Mouse (Mus musculus) brown adipose tissue, adult 24 weeks (tissue): Measurements from ENCODE around the gene Megf9. TPM values are rescaled to one million over a fixed set of nuclear protein-coding genes. Genes with fewer than 3 reads are reported as not detected.

Experiments
- H3K27ac ChIP-seq: fragments of 200-500 bp; replicated peaks from 2 replicates; pipeline ENCODE4 v1.5.1; 2012; ENCODE audit warnings: low read depth, mild to moderate bottlenecking, low read length
- H3K4me1 ChIP-seq: fragments of 200-500 bp; 2 replicates; pipeline ENCODE4 v1.6.1; 2012; ENCODE audit warnings: low read length, mixed read lengths; ENCODE audit not compliant: control insufficient read depth, insufficient read depth, insufficient read length
- H3K4me3 ChIP-seq: fragments of 200-500 bp; 2 replicates; pipeline ENCODE4 v1.5.1; 2012; ENCODE audit warnings: low read depth, mild to moderate bottlenecking, low read length, moderate library complexity; ENCODE audit not compliant: insufficient read depth
- polyA plus RNA-seq: library from polyadenylated mRNA; stranded (reverse); fragments of >200 nt; gene quantifications from 2 replicates; pipeline ENCODE4 v1.2.4, GENCODE M21; 2012; ENCODE audit not compliant: missing spikeins, insufficient read depth, insufficient read length

Gene Megf9
- polyA plus RNA-seq, 1 experiment, result 26.1 TPM

DNA sequence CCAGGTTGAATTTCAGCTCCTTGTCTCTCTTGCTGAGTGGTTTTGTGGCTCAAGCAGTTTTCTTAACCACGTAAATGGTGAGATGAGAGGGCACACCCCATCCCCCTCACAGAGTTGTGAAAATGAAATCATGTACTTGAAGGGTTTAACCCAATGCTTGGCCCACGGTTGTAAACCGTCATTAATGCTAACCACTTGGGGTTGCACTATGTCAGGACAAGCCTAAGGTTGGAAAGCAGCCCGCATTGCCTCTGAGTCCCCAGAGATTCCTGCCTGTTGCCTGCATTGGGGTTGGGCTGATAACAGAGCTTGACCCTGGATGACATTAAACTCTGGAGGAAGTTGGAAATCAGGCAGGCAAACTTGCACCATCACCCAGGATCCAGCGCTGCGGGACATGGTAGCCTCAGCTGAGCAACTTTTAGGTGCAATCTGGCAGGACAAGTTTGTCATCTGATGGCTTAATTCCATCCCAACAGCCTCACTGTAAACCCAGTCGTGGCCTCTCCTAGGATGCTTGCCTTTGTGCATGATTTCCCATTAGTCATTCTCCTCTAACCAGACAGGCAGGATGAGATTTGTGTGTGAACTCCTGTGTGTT is 1.0 kb upstream of the Megf9 start:
- H3K4me1 ChIP-seq, result peaks cover 7% of the 10 kb centered on the region
- H3K4me3 ChIP-seq, result peak overlapping the region; percentile 79
- H3K27ac ChIP-seq, result peak overlapping the region; percentile 89

DNA sequence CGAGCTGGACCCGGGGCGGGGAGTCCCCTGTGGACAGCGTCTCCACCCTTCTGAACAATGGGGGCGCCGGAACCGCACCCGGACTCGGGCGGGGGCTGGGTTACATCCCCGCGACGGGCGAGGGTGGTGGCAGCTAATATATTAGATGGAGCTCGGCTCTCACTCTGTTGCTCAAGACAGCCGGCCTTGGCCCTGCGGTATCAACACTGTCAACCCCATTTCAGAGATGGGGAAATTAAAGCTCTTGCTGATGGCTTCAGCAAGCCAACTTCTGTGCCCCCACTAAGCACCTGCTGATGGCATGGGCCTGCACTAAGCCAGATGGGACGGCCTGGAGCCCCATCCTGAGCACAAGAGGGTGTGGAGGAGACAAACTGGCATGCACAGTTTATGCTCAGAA is 494 bp upstream of the Megf9 start:
- Histone ChIP-seq H3K27ac (peak overlapping the region; percentile 89), H3K4me1 (peaks cover 7% of the 10 kb centered on the region), H3K4me3 (peak overlapping the region; percentile 79)

- H3K4me3 ChIP-seq, result peak overlapping the region; percentile 90
- H3K4me1 ChIP-seq, result peaks cover 9% of the 10 kb centered on the region
- peak overlapping the region; percentile 71 for H3K27ac ChIP-seq
Observed at GRCm38 (mm10) chr4:70534078-70534890, 511 bp downstream of the Megf9 start.

DNA sequence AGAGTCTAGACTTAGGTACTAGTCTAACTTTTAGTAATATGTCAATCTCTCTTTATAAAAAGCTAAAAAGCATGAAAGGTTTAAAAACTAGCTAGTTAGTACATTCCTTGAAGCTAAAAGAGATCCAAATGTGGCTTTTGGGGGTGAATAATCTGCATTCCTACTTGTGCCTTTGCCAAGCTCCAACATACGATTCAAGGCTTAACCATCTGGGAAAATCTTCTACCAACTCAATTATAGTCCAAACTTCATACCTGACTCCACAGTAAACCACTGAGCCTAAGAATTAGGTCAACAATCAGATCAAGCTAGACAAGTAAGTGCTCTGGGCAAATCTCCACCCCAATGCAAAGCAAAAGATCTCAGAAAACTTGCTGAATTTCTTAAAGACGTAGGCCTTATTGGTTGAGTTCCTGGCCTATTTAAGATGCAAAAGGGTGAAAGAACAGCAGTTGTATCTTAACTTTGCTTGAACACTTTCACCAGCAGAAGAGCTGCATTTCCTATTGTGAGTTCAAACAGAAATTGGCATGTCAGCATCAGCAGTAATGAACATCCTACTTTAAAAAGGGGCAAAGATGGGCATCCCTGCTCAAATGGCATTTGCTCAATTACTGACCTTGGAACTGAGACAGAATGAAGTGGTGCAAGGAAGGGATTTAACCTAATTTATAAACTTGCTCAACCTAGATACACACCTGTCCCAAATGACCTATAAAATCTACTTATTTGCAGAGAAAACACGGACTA is 1.6 kb downstream of the Megf9 start:
- Histone ChIP-seq H3K4me1 (peaks cover 9% of the 10 kb centered on the region), H3K4me3 (peak overlapping the region; percentile 90), H3K27ac (0 out of 2 replicates have a peak overlapping the region, but pooled peaks have one; percentile 5)

GRCm38 (mm10) chr4:70531021-70531420 is 3.8 kb downstream of the Megf9 start:
- H3K27ac ChIP-seq, result no peak overlapping the region
- H3K4me3 ChIP-seq, result no peak overlapping the region
- peaks cover 5% of the 10 kb centered on the region for H3K4me1 ChIP-seq

DNA sequence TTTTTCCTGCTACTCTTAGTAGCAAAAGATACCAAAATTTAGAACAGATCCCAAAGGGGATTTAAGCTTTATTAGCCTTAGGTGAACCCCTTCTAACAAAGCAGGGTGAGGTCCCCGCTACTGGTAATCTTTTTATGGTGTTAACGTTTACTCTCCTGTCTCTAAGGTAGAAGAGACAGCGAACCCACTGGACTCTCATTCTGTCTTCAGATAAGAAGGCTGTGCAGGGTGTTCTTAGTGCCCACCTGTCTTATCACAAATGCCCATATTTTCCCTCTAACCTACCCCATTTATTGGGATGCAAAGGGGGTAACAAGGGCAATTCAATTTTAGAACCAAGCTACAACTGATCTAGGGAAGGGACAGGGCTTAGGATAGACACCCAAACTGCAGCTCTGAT is 6.2 kb downstream of the Megf9 start:
- no peak overlapping the region for H3K4me3 ChIP-seq
- no peak overlapping the region for H3K27ac ChIP-seq
- peaks cover 5% of the 10 kb centered on the region for H3K4me1 ChIP-seq

GRCm38 (mm10) chr4:70523346-70523745 is 11.4 kb downstream of the Megf9 start:
- Histone ChIP-seq H3K4me3 (no peak overlapping the region), H3K27ac (no peak overlapping the region), H3K4me1 (no peaks in the 10 kb centered on the region; the same call in none of the 2 replicates)

GRCm38 (mm10) chr4:70521506-70522292 is 13.1 kb downstream of the Megf9 start:
- Histone ChIP-seq H3K4me1 (no peaks in the 10 kb centered on the region; the same call in none of the 2 replicates), H3K4me3 (no peak overlapping the region), H3K27ac (no peak overlapping the region)

DNA sequence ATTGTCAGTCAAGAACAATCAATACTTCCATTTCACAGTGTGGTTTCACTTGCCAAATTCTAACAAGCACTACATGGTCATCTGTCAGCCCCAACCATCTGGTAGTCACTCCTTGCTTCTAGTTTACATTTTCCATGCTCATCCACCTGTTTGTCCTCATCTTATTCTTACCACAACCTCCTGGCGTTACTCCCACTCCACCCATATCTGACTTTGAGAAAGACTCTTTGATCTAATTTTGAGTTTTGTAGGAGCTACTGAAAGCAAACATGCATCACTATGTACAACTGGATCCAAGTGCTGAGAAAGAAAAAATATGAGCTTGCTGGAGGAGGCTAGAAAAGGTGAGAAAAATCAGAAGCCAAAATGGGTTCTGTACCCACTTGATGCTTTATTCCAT is 17.1 kb downstream of the Megf9 start:
- Histone ChIP-seq H3K4me1 (no peaks in the 10 kb centered on the region; the same call in none of the 2 replicates), H3K27ac (no peak overlapping the region), H3K4me3 (no peak overlapping the region)

- Histone ChIP-seq H3K4me1 (no peaks in the 10 kb centered on the region; the same call in 1 of the 2 replicates), H3K4me3 (no peak overlapping the region), H3K27ac (no peak overlapping the region)
Observed at GRCm38 (mm10) chr4:70516289-70516688, 18.5 kb downstream of the Megf9 start.

- H3K27ac ChIP-seq, result no peak overlapping the region
- no peaks in the 10 kb centered on the region; the same call in 1 of the 2 replicates for H3K4me1 ChIP-seq
- no peak overlapping the region for H3K4me3 ChIP-seq
Observed at GRCm38 (mm10) chr4:70515514-70515913, 19.3 kb downstream of the Megf9 start.

- H3K4me3 ChIP-seq, result no peak overlapping the region
- no peaks in the 10 kb centered on the region for H3K4me1 ChIP-seq
- no peak overlapping the region for H3K27ac ChIP-seq
Observed at GRCm38 (mm10) chr4:70509987-70510386, 24.8 kb downstream of the Megf9 start.

GRCm38 (mm10) chr4:70509565-70509964 is 25.2 kb downstream of the Megf9 start:
- Histone ChIP-seq H3K4me3 (no peak overlapping the region), H3K27ac (no peak overlapping the region), H3K4me1 (no peaks in the 10 kb centered on the region)

- no peak overlapping the region for H3K27ac ChIP-seq
- H3K4me3 ChIP-seq, result no peak overlapping the region
- no peaks in the 10 kb centered on the region for H3K4me1 ChIP-seq
Observed at GRCm38 (mm10) chr4:70508207-70508606, 26.6 kb downstream of the Megf9 start.

GRCm38 (mm10) chr4:70505951-70506350 is 28.8 kb downstream of the Megf9 start:
- no peak overlapping the region for H3K27ac ChIP-seq
- H3K4me3 ChIP-seq, result no peak overlapping the region
- H3K4me1 ChIP-seq, result no peaks in the 10 kb centered on the region
